Mouse (Mus musculus) intestine, embryonic 15.5 days (tissue): Measurements from ENCODE around the gene Nme8. TPM values are rescaled to one million over a fixed set of nuclear protein-coding genes. Genes with fewer than 3 reads are reported as not detected.

Experiments
- ATAC-seq: fragments of 200-750 bp; cut with Nextera tagmentation; 2 replicates; pipeline ENCODE4 v1.8.0; 2017; ENCODE audit warnings: moderate TSS enrichment, moderate library complexity
- H3K27ac ChIP-seq: fragments of 300-500 bp; sonication (generic); 2 replicates; pipeline ENCODE4 v1.5.1; 2015; ENCODE audit warnings: mild to moderate bottlenecking, inconsistent platforms
- H3K27me3 ChIP-seq: fragments of 300-500 bp; sonication (generic); replicated peaks from 2 replicates; pipeline ENCODE4 v1.6.1; 2015; ENCODE audit warnings: inconsistent platforms
- H3K36me3 ChIP-seq: fragments of 300-500 bp; sonication (generic); 2 replicates; pipeline ENCODE4 v1.6.1; 2015; ENCODE audit warnings: inconsistent platforms
- H3K4me1 ChIP-seq: fragments of 300-500 bp; sonication (generic); replicated peaks from 2 replicates; pipeline ENCODE4 v1.6.1; 2015; ENCODE audit warnings: inconsistent platforms
- H3K4me2 ChIP-seq: fragments of 300-500 bp; sonication (generic); replicated peaks from 2 replicates; pipeline ENCODE4 v1.6.1; 2015; ENCODE audit warnings: mild to moderate bottlenecking, inconsistent platforms
- H3K4me3 ChIP-seq: fragments of 300-500 bp; sonication (generic); replicated peaks from 2 replicates; pipeline ENCODE4 v1.5.1; 2015; ENCODE audit warnings: inconsistent platforms
- H3K9ac ChIP-seq: fragments of 300-500 bp; sonication (generic); 2 replicates; pipeline ENCODE4 v1.6.1; 2015; ENCODE audit warnings: inconsistent platforms
- H3K9me3 ChIP-seq: fragments of 300-500 bp; sonication (generic); 2 replicates; pipeline ENCODE4 v1.6.1; 2016; ENCODE audit warnings: inconsistent platforms
- WGBS: fragments of 180-500 bp; shearing (Covaris S2); methylation state at CpG from one replicate; pipeline ENCODE4 v1.1.7; 2015; 5-methylcytosine and 5-hydroxymethylcytosine counted together
- polyA plus RNA-seq: library from polyadenylated mRNA; unstranded; fragments of >200 nt; fragmentation: Nextera tagmentation; extraction: Ambion mirVana; gene quantifications from 2 replicates; pipeline ENCODE4 v1.2.1, GENCODE M21; 2015

Nme8 gene
- polyA plus RNA-seq, 1 experiment from 2014 or later, result not detected

DNA sequence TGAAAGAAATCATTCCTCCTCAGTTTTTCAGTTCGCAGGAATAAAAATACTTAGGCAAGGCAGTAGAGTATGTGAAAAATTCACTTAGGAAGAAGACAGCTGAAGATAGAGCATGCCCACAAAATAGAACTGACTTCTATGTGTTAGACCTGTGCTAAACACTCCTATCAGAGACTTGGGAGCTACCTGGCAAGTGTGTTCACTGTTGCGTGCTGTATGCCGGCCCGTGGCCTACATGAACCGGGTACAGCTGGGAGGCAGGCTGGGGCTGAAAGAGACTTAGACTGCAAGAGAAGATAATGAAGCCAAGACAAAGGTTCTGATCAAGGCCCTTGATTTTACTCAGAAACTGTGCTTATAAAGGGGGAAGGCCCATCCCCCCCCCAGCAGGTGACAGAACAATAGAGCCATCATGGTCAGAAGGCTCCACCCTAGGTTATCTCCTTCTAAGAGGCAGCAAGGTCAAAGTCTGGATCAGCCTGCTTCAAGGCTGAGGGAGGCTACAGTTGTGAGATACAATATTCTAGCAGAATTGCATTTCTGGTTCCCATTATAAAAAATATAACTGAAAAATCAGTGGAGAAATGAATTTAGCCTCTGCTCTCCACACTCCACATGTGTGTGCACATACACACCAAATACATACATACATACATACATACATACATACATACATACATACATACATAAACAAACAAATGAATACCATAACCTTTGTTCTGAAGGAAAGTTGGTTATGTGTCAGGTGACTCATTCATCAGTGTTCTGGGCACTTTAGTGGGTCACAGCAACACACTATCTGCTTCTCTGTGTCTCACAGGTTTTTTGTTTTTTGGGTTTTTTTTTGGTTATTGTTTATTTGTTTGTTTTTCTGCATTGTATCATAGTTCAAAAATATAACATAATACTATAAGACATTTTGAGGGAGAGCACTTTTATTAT is 66.6 kb downstream of the Nme8 start:
- ATAC-seq, result peak; percentile 93

DNA sequence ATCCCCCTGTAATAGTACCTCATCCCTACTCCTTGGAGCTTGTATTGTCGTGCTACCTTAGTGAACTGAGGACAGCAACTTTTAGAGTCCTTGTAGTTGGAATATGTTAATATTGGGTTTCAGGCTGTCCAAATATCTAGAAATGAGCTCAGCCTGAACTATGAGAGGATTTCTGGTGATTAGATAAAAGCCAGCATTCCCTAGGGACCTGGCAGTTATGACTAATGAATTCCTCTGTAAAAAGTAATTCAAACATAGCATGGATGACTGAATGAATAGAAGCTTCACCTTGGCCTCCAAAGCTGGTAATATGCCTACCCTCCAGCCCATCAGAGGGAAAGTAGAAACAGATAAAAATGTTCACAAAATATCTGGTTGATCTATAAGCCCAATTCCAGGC is 71.1 kb downstream of the Nme8 start:
- H3K36me3 ChIP-seq, result no peaks in the 10 kb centered on the region
- no peak overlapping the region for H3K4me3 ChIP-seq
- no peak overlapping the region for H3K9ac ChIP-seq
- H3K4me2 ChIP-seq, result no peak overlapping the region
- no peaks in the 10 kb centered on the region for H3K9me3 ChIP-seq
- 0 out of 2 replicates have a peak, but pooled peaks cover 8% of the 10 kb centered on the region for H3K4me1 ChIP-seq
- WGBS, result 75% methylated on average over 1 of the region's 1 CpGs
- ATAC-seq, result no peak
- H3K27me3 ChIP-seq, result peaks cover 9% of the 10 kb centered on the region
- no peak overlapping the region for H3K27ac ChIP-seq

More for the DNA sequence above, 66.6 kb downstream of the Nme8 start:
- Histone ChIP-seq H3K9me3 (no peaks in the 10 kb centered on the region), H3K4me2 (no peak overlapping the region), H3K36me3 (no peaks in the 10 kb centered on the region), H3K4me1 (0 out of 2 replicates have a peak, but pooled peaks cover 2% of the 10 kb centered on the region), H3K27me3 (no peaks in the 10 kb centered on the region), H3K4me3 (no peak overlapping the region), H3K9ac (no peak overlapping the region), H3K27ac (no peak overlapping the region)
- 86% methylated on average over 5 of the region's 5 CpGs for WGBS

DNA sequence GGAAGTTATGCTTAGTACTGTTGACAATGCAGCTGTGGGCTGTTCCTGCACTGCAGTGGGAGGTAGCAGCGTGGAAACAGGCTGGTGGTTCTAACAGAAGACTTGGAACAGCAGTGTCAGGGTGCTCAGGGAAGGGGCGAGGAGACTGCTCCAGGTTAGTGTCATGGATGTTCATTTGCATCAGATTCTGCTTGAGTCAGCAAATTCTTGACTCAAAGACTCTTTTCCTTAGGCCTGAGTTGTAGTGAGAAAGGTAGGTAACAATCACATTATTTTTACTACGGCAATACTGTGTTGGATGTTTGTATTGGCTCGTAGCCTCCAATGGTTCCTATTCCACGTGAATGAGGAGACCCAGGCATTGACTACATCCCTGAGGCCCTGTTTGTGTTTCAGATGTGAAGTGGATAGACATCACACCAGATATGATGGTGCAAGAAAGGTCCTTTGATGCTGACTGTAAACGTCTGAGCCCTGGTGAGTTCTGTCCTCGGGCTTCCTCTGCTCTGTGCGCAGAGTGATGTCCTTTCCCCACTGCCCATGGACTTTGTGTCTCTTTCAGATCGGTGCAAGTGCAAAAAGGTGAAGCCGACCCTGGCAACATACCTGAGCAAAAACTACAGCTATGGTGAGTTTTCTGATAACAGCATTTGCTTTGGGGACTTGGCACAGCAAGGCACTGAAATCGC is 72.8 kb downstream of the Nme8 start:
- no peak for ATAC-seq
- Histone ChIP-seq H3K4me2 (no peak overlapping the region), H3K36me3 (no peaks in the 10 kb centered on the region), H3K4me1 (0 out of 2 replicates have a peak, but pooled peaks cover 6% of the 10 kb centered on the region), H3K4me3 (no peak overlapping the region), H3K27me3 (peaks cover 9% of the 10 kb centered on the region), H3K9ac (no peak overlapping the region), H3K9me3 (no peaks in the 10 kb centered on the region), H3K27ac (no peak overlapping the region)
- 80% methylated on average over 11 of the region's 11 CpGs for WGBS

DNA sequence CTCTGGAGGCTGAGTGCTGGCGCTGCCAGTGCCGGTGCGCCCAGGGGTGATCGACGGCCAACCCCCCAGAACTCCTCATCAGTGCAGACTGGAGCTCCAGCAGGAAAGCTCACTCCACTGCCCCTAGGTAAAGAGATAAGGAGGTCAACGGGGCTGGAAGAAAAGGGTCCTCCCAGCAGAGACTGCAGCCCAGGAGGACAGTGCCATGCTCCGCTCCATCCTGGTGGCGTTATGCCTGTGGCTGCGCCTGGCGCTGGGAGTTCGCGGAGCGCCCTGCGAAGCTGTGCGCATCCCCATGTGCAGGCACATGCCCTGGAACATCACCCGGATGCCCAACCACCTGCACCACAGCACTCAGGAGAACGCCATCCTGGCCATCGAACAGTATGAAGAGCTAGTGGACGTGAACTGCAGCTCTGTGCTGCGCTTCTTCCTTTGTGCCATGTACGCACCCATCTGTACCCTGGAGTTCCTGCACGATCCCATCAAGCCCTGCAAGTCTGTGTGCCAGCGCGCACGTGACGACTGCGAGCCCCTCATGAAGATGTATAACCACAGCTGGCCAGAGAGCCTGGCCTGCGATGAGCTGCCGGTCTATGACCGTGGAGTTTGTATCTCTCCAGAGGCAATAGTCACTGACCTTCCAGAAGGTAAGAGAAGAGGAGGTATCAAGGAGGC is 74.2 kb downstream of the Nme8 start:
- H3K4me2 ChIP-seq, result peak overlapping the region; percentile 91
- no peaks in the 10 kb centered on the region for H3K36me3 ChIP-seq
- peak overlapping the region; percentile 35; the same call in 1 of the 2 replicates for H3K9ac ChIP-seq
- WGBS, result 19% methylated on average over 30 of the region's 30 CpGs
- H3K27me3 ChIP-seq, result peaks cover 9% of the 10 kb centered on the region
- peak; percentile 21; the same call in 1 of the 2 replicates for ATAC-seq
- peak overlapping the region; percentile 45 for H3K4me3 ChIP-seq
- H3K9me3 ChIP-seq, result no peaks in the 10 kb centered on the region
- H3K4me1 ChIP-seq, result 0 out of 2 replicates have a peak, but pooled peaks cover 8% of the 10 kb centered on the region
- H3K27ac ChIP-seq, result no peak overlapping the region

DNA sequence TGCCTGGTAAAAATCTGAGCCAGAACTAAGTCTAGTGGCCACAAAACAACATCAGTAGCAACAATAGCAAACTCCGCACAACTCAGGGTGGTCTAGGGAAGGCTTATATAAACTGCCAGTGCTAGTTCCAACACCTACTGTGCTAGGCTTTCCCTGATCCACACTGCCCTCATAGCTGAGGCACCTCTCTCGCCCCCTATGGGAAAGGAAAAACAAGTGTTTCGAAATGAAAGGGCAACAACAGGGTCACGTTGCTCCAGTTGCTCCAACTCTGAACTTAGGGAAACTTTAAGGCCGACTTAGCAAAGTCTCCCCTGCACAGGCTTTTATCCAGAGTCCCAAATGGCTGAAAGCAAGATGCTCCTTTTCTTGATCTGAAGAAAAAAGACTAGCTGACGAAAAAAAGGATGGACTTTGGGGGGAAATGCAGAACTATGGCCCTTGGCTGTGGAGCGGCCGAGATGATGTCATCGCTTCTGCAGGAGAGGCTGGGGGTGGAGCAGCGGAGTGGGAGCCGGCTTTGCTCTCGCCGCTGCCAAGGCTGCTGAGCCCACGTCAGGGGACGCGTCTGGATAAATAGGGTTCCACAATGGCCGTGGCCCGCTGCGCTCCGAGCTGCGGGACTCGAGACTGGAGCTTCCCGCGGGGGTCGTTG is 74.9 kb downstream of the Nme8 start, which contains the start of gene Sfrp4:
Sfrp4 (plus strand) TSS at position 532 of the 655 bp plus-strand sequence.
- H3K27ac ChIP-seq, result no peak within 1 kb of the TSS
- H3K4me1 ChIP-seq, result 0 out of 2 replicates have a peak, but pooled peaks cover 8% of the 10 kb centered on the region
- H3K4me2 ChIP-seq, result peak within 1 kb of the TSS; percentile 91
- H3K4me3 ChIP-seq, result peak within 1 kb of the TSS; percentile 45
- WGBS, result 4% methylated on average over 25 of the region's 25 CpGs
- ATAC-seq, result peak; percentile 76
- H3K36me3 ChIP-seq, result no peaks in the 10 kb centered on the region
- H3K9ac ChIP-seq, result peak within 1 kb of the TSS; percentile 35; the same call in 1 of the 2 replicates
- H3K9me3 ChIP-seq, result no peaks in the 10 kb centered on the region
- peaks cover 9% of the 10 kb centered on the region for H3K27me3 ChIP-seq

DNA sequence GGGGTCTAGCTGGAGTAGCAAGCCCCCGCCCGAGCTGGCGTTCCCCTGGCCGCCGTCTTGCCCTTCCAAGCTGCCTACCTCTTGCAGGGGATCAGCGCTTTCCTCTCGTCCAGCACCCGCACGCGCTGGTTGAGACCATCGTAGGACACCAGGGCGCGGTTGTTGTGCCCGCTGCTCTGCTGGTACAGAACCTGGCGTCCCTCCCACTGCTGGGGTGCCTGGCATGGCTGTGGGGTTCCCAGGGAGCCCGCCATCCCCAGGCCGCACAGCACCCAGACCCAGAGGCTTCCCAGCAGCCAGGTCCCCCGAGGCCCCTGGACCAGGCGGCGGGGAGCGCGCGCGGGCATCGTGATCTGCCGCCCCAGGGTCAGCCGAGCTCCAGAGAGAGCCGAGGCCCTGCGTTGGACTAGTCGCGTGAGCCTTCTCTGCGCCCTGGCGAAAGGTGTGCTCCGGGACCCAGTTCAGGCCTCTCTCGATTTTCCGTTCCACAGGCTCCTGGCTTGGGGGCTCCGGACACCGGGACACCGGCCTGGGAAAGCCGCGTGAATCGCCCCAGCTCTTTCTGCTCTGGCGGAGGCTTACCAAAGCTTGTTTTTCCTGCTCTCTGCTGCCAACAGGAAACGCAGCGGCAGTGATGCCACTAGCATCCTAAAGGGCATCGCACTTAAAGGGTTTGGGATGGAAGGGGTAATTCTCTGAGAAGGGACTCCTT is 78.2 kb downstream of the Nme8 start, which contains the start of gene Epdr1:
Epdr1 (minus strand) TSS at position 712 of the 712 bp plus-strand sequence.
- Histone ChIP-seq H3K4me1 (0 out of 2 replicates have a peak, but pooled peaks cover 8% of the 10 kb centered on the region), H3K4me3 (peak within 1 kb of the TSS; percentile 72), H3K9ac (peak within 1 kb of the TSS; percentile 73), H3K4me2 (peak within 1 kb of the TSS; percentile 99), H3K36me3 (no peaks in the 10 kb centered on the region), H3K9me3 (no peaks in the 10 kb centered on the region), H3K27ac (0 out of 2 replicates have a peak within 1 kb of the TSS, but pooled peaks have one; percentile 36), H3K27me3 (peaks cover 9% of the 10 kb centered on the region)
- under 1% methylated on average over 46 of the region's 46 CpGs for WGBS
- peak; percentile 86 for ATAC-seq

DNA sequence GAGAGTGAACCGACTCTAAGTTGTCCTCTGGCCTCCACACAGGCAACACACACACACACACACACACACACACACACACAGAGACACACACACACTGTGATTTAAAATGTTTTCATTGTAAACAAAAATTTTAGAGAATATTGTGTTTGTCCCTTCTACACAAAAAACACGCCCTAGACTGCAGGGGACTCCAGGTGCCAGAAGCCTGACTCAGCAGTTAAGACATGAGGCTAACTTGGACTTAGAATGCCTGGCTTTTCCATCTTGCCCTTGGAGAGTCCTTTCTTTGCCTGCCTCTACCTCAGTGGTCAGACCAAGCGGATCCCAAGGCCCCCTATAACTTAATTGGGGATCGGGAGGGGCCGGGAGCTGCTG is 78.8 kb downstream of the Nme8 start:
- Histone ChIP-seq H3K27me3 (peaks cover 9% of the 10 kb centered on the region), H3K9me3 (no peaks in the 10 kb centered on the region), H3K36me3 (no peaks in the 10 kb centered on the region), H3K9ac (peak overlapping the region; percentile 73), H3K4me1 (0 out of 2 replicates have a peak, but pooled peaks cover 8% of the 10 kb centered on the region), H3K4me2 (peak overlapping the region; percentile 99), H3K4me3 (peak overlapping the region; percentile 72), H3K27ac (no peak overlapping the region)
- 7% methylated on average over 5 of the region's 5 CpGs for whole genome bisulfite sequencing
- ATAC-seq, result peak; percentile 69

DNA sequence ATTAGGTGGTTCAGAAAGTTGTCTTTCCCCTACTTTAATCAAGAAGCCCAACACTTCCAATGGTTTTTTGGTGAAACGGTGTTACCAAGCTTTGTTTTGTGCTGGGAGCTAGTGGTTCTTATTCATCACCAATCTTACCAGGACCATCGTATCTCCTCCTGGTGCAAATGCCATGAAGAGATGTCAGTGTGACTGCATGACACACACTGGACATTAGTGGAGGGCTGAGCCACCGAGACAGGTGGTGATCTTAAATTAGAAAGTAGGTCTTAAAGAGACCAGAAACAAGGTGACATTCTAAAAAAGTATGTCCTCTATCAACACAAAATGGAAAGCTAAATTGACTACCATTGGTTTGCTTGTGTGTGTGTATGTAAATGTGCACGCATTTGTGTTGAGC is 79.5 kb downstream of the Nme8 start:
- Histone ChIP-seq H3K4me3 (no peak overlapping the region), H3K9ac (no peak overlapping the region)
- ATAC-seq, result no peak

DNA sequence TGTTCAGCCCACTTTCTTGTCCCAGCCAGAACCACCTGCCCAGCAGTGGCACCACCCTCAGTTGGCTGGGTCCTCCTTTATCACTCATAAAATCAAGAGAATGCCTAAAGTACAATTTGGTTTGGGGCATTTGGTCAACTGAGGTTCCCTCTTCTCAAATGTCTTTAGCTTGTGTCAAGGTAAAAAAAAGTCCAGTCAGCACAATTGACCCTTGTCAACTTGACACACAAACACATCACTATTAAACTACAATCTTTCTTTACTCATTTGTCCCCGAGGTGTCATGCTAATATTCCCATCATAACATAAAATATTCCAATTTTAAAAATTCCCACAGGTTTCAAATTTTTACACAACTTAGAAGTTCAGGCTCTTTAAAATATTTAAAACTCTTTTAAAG is 83.3 kb downstream of the Nme8 start:
- H3K9ac ChIP-seq, result no peak overlapping the region
- H3K36me3 ChIP-seq, result no peaks in the 10 kb centered on the region
- no peaks in the 10 kb centered on the region for H3K9me3 ChIP-seq
- no peak overlapping the region for H3K27ac ChIP-seq
- no peak overlapping the region for H3K4me2 ChIP-seq
- H3K4me3 ChIP-seq, result no peak overlapping the region
- no peaks in the 10 kb centered on the region for H3K27me3 ChIP-seq
- no peak for ATAC-seq
- 87% methylated on average over 1 of the region's 1 CpGs for WGBS
- H3K4me1 ChIP-seq, result 0 out of 2 replicates have a peak, but pooled peaks cover 2% of the 10 kb centered on the region

More for the DNA sequence above, 79.5 kb downstream of the Nme8 start:
- H3K4me1 ChIP-seq, result 0 out of 2 replicates have a peak, but pooled peaks cover 3% of the 10 kb centered on the region
- no peaks in the 10 kb centered on the region for H3K9me3 ChIP-seq
- H3K27ac ChIP-seq, result no peak overlapping the region
- 92% methylated on average over 4 of the region's 4 CpGs for WGBS
- H3K4me2 ChIP-seq, result 0 out of 2 replicates have a peak overlapping the region, but pooled peaks have one; percentile 99
- H3K27me3 ChIP-seq, result peaks cover 3% of the 10 kb centered on the region; the same call in 1 of the 2 replicates
- no peaks in the 10 kb centered on the region for H3K36me3 ChIP-seq

DNA sequence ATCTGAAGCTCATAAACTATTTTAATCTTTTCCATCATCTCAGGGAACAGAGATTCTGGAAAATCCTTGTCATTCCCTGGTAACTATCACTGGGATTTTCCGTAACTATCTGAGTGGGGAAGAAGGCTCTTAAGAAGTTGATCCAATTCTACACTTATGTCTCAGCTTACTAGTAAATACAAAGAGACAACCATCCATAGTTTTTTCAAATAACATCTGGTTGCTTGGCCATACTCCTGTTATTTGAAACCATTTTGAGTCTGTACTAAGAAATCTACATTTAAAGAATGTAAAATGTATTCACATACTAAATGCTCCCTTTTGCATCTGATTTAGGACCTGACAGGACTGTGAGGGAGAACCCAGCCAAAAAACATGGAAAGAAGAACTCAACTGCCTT is 84.2 kb downstream of the Nme8 start:
- Histone ChIP-seq H3K9me3 (no peaks in the 10 kb centered on the region), H3K9ac (no peak overlapping the region), H3K4me1 (no peaks in the 10 kb centered on the region), H3K27ac (no peak overlapping the region), H3K4me2 (no peak overlapping the region), H3K4me3 (no peak overlapping the region), H3K36me3 (no peaks in the 10 kb centered on the region), H3K27me3 (no peaks in the 10 kb centered on the region)
- no peak for ATAC-seq
- WGBS, result 70% methylated on average over 1 of the region's 1 CpGs

DNA sequence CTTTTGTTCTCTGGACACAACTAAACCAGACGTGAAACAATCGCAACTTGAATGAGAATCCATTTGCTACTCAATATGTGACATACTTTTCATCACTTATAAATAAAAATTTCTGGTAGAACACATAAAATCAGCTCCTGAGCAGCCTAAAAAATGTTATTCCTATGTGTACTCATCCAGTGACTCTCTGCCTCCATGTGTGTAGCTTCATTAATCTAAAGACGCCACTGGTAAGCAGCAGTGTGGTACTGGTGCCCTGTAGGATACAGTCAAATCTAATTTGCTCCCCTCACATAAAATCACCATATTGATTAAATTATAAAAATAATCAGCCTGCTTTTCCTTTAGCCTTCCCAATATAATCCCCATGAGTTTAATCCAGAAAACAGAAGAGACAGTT is 84.6 kb downstream of the Nme8 start:
- no peaks in the 10 kb centered on the region for H3K36me3 ChIP-seq
- no peaks in the 10 kb centered on the region for H3K27me3 ChIP-seq
- no peak overlapping the region for H3K27ac ChIP-seq
- 86% methylated on average over 3 of the region's 3 CpGs for WGBS
- no peak overlapping the region for H3K4me2 ChIP-seq
- ATAC-seq, result no peak
- no peaks in the 10 kb centered on the region for H3K9me3 ChIP-seq
- no peak overlapping the region for H3K4me3 ChIP-seq
- H3K4me1 ChIP-seq, result no peaks in the 10 kb centered on the region
- no peak overlapping the region for H3K9ac ChIP-seq
